Mouse (Mus musculus) spleen, embryonic (tissue): ENCODE measurements around the gene Ubald2.
"Not testable (repeated sequence)": the region's sequence is repeated elsewhere in the genome, so short reads cannot be mapped to it uniquely, and the experiment has no call there.

ENCODE experiments used
- CTCF ChIA-PET: fragments of 350-600 bp; sonication (Branson Sonifier 250); formaldehyde crosslinking; loops from one replicate; lab custom pipeline; 2022; lab: Charles Lee

Gene Ubald2

DNA sequence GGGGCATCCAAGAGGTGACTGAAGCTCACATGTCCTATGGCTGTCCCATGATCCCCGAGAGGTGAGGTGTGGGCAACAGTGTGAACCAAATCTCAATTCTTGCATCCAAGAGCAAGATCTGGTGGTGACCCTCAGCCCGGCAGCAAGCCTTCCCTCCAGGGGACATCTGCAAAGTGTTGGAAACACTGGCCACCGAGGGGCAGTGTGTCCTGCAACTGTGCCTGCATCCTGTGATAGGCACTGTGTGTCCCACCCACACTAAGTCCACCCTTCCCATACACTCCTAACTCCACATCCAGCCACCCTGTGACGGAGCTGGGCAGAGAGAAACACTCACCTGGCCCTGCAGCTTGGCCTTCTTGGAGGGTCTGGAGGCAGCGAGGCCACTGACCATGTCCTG is 13.9 kb downstream of the Ubald2 start:
- CTCF ChIA-PET, result no interaction called here

DNA sequence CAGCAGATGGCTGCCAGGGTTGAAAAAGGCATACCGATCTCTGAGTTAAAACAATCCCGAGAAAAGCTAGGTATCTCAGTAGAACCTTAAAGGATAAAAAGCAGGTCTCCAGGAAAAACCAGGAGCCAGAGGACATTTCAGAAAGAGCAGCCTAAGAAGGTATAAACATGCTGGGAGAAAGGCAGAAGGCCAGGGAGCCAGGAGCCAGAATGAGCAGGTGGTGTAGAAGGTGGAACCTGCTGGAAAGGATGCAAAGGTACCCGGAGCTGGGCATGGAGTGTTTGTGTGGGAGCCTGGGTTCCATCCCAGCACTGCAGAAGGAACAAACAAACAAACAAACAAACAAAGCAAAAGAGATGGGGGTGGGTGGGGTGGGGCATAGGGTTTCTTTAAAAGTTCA is 15.4 kb downstream of the Ubald2 start:
- CTCF ChIA-PET, result interaction anchor here (0.6 kb wide), 2 partner anchors 127 to 281 kb away, joined by 4 to 19 read pairs; no protein-coding TSS in a partner anchor

DNA sequence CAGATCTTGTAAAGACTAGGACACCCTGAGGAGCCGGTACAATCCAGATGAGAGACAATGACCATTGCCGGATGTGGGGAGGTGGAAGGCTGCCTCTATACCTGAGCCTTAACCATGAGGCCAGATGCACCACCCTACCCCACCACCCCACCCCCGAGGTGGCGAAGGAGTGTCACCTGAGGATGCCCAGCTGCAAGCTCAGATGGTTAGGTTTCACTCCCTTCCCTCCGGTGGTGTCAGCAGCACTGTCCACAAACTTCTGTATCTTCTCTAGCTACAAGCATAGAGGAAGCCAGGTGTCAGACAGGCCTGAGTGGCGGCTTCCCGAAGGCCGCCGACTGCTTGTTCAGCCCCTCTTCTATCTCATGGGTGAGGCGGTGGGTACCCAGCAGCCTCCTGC is 20.0 kb downstream of the Ubald2 start:
- CTCF ChIA-PET, result no interaction called here

DNA sequence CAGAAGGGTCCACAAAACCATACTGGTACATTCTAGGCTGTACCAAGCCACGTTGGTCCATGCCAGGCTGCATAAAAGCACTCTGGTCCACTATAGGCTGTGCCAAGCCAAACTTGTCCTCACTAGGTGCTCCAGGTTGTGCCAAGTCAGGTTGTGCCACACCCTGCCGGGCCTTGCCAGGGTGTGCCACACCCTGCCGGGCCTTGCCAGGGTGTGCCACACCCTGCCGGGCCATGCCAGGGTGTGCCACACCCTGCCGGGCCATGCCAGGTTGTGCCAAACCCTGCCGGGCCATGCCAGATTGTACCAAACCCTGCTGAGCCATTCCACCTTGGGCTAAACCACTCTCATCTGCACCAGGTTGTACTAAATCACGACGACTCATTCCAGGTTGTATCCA is 22.3 kb downstream of the Ubald2 start:
- CTCF ChIA-PET, result no interaction called here

DNA sequence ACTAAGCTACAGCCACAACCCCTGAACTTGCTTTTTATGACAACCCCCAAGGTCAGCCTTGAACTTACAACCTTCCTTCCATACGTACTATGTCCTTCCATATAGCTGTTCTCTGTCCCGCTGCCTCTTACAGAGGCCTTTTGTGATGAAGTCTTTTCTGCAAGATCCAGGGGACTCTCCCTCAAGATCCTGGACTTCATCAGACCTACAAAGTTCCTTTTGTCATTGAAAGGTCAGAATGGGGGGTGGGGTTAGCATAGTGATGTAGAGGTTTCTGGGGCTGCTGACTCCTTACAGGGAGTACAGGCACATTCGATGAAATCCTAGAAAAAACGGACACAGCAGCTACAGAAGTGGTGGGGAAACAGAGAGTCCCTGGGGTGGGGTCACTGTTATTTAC is 25.9 kb downstream of the Ubald2 start:
- CTCF ChIA-PET, result no interaction called here

DNA sequence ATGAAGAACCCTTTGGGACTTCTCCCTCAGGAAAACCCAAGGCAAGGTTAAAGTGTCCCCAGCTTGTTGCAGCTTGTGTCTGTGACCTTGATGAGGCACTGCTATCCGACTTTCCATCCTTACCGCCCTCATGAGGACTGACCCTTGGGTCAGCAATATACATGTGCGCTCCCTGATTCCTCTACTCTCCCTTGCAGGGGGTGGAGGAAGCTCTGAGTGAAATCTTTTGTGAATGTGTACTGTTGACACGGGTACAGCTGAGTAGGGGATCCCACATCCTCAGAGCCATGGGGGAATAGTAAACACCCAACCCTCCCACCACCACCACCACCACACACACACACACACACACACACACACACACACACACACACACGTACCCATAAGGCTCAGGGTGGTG is 29.4 kb downstream of the Ubald2 start:
- CTCF ChIA-PET, result interaction anchor here (0.6 to 1.0 kb wide), 3 partner anchors 68 to 319 kb away, joined by 3 to 4 read pairs (median 4); no protein-coding TSS in a partner anchor

DNA sequence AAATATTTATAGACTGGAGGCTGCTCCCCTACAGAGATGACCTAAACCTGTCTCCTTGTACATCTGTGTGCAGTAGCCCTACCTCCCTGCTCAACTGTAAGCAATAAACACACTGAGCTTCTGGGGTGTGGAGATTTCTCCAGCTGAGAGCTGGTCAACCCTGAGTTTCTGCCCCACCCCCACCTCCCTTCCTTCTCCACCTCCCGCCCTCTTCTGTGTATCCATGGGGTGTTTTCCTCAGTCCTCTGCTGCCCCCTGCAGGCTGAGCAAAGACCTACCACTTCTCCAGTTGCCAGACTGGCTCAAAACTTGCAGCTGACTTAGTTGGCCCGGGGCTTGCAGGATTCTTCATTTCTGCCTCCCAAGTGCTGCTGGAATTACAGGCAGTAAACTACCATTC is 29.9 kb downstream of the Ubald2 start:
- CTCF ChIA-PET, result interaction anchor here (0.6 to 1.2 kb wide), 5 partner anchors 61 to 320 kb away, joined by 3 to 4 read pairs (median 3); partner anchors contain the start of gene Exoc7

DNA sequence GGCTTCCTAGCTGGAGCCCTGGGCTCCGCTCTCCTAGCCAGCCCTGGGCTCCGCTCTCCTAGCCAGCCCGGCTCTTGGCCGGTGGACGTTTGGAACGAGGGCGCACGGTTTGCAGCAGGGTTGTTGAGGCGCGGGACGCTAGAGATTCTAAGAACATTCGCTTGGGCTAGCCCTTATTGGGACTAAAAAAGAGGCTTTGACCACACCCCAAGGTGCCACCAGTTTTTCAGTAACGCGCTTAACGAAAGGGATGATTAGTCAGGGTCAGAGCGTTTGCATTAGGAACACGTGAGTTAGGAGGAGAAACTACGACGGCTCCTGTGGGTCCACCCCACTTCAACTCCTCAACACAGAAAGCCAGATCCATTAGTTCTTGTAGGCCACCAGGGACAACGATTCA is 32.2 kb downstream of the Ubald2 start, which contains the start of gene Qrich2:
Qrich2 (minus strand) TSS at position 101 of the 400 bp plus-strand sequence.
- CTCF ChIA-PET, result interaction anchor here (0.6 kb wide), 1 partner anchor 147 kb away, joined by 6 read pairs; no protein-coding TSS in a partner anchor

DNA sequence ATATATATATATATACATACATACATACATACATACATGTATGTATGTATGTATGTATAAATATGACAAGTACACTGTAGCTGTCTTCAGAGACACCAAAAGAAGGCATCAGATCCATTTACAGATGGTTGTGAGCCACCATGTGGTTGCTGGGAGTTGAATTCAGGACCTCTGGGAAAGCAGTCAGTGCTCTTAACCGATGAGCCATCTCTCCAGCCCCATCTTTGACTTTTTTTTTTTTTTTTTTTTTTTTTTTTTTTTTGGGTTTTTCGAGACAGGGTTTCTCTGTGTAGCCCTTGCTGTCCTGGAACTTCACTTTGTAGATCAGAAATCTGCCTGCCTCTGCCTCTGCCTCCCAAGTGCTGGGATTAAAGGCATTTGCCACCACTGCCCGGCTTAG is 34.4 kb downstream of the Ubald2 start:
- CTCF ChIA-PET, result not testable (repeated sequence)

DNA sequence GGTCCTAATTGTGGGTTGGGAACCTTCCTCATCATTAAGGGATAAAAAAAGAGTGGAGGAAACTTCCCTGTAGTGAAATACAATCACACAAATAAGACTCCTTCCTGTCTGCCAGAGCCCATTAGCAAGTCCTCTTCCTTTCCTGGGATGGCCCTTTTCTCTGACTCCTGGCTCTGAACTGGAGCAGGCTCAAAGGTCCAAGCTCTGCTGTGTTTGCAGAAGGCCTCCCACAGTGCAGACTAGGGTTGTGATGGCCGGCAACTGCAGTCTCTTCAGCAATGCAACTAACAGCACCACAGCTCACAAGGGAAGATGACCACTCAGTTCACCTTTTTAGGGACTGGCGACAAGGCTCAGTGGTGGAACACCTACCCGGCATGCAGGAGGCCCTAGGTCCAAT is 36.4 kb downstream of the Ubald2 start:
- CTCF ChIA-PET, result no interaction called here

DNA sequence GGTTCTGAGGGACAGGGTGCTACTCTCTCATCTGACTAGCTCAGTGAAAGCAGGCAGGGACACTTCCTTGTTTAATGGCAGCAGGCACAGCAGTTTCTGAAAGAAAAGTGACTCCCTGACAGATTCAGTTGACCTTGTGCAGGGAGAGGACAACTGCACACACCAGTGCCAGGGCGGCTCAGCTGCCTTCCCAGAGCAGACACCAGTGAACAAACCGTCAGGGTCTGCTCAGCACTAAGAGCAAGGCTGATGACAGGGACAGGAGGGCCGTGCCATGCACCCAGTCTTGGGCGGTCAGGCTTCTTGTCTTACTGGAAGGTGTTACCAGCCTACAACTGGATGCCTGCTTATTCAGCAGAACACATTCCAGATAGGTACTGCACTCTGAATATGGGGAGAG is 37.0 kb downstream of the Ubald2 start:
- CTCF ChIA-PET, result no interaction called here

DNA sequence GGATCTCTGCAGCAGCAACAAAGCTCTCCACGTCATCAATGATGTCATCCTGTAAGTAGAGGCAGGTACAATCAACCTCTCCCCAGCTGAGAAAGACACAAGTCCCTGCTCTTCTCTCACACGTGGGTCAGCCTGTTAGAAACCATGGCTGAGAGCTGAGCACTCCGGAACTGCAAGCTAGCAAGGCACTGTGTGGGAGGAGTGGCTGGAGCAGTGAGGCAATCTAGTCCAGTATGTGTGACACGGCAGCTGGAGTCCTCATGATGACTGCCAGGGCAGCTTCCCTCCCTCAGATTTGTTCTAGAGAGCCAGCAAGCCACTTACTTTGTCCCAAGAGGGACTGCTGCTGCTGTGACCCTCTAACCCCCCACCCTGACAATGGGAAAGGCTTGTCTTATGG is 38.4 kb downstream of the Ubald2 start:
- CTCF ChIA-PET, result no interaction called here

DNA sequence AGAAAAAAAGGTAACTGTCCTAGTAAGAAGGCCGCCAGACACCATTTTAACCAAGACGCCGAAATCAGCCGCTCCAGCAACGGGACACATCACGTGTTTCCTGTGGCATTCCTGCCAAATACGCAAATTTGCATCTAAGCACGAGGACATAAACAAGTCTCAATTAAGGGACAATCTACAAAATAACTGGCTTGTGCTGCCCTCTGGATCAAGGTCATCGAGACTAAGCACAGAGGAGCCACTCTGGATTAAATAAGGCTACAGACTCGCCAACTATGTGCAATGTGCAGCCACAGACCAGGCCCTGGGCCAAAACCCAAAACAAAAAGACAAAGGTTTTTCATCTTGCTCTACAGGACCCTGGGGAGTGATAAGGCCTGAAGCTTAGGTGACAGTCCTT is 42.1 kb downstream of the Ubald2 start:
- CTCF ChIA-PET, result no interaction called here

DNA sequence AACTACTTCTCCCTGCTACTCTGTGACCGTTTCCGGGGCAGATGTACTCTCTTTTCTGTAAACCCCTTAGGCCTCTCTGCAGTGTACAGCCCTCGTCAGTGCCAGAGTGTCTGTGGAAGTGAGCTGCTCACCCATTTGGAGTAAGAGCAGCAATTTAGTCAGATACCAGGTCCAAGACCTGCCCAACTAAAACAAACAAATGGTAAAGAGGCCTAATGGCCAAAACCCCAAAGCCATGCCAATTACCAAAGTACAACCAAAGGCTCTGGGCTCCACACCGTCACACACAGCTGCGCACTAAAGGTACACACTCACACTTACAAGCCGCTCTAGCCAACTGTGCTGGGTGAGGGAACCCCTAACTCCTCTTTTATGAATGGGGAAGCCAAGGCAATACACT is 42.8 kb downstream of the Ubald2 start:
- CTCF ChIA-PET, result no interaction called here

DNA sequence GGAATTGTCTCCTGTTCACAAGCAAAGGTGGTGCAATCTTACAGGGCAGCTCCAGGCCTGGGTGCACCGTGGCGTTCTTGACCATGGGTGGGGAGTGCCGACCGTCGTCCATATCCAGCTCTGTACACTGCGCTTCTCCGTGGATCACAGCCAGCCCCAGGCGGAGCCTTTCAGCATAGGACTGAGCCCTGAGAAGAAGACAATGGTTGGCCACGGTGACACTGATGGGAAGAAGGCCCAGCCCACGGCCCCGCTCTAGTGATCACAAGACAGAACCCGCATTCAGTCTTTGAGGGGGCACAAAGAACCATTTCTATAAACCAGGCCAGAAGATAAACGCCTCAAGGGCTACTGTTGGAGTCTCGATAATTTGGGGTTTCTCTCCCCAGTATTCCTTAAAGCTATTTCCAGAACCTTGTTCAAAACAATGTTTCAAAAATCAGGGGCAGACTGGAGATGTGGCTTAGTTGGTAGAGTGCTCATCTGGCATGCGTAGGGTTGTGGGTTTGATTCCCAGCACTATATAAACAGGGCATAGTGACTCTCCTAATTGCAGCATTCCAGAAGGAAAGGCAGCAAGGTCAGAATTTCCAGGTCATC is 43.4 kb downstream of the Ubald2 start:
- CTCF ChIA-PET, result interaction anchor here (0.5 kb wide), 1 partner anchor 301 kb away, joined by 4 read pairs; no protein-coding TSS in a partner anchor

DNA sequence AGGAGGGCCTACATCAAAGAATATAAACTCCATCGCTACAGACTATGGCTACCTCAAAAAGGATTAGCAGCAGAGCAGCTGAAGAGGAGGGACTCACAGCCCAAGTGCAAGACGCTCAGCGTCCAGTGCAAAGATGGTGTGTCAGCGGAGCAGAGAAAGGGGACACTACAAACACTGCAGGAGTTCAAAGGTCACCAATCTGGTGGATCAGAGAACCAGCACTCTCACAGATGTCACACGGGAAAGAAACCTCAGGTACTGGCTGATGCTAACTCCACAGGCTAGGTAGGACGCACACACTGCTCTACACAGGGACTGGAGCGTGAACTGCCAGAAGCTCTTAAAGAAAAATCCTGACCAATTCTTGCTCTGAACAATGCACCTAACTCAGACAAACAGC is 45.1 kb downstream of the Ubald2 start:
- CTCF ChIA-PET, result no interaction called here

DNA sequence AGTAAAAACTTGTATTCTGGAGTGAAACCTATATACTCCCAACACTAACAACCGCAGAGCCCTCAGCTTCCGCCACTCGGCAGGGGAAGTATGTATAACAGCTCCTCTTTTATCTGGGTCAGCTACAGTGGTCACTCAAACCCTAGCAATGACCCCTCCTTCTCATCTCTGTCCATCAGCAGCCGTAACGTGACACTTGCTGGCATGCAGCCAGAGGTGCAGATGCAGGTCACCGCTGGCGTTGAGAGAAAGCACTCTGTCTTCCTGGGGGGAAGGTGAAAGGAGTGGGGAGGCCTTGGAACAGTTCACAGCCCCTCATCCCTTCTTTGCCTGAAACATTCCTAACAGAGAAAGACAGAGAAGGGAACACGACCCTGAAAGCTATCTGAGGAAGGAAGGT is 45.9 kb downstream of the Ubald2 start:
- CTCF ChIA-PET, result no interaction called here

DNA sequence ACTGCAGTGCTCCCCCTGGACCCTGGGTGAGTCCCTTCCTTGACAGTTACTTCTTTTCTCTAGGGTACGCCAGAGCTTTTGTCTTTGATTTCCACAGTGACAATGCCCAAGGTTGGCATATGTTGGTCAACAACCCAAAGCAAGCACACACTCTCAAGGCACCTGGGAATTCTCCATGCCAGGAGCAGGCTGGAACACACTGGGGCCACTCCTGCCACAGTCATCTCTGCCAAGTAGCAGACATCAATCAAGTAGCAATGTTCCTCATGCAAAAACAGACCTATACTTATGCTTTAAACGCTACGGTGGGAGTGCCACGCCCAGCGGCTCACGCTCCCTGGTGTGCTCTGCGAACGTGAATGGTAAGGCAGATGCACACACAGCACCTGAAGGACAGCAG is 47.1 kb downstream of the Ubald2 start:
- CTCF ChIA-PET, result interaction anchor here (0.6 kb wide), 1 partner anchor 112 kb away, joined by 16 read pairs; no protein-coding TSS in a partner anchor

DNA sequence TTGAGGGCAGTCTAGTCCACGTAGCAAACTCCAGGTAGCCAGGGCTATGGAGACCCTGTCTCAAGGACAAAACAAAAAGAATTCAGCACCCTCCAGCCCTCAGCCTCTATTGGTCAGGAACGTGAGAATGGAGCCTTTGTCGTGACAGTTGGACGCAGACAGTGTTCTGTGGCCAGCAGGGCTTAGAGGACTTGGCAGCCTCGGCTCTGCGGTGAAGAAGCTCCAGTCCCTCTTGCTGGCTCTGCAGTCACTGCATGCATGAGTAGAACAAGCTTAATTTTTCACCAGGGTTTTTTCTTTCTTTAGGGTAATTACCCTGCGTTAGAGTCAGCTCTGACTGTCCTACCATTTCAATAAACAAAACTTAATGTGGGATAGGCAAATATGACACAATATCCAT is 47.9 kb downstream of the Ubald2 start:
- CTCF ChIA-PET, result no interaction called here

DNA sequence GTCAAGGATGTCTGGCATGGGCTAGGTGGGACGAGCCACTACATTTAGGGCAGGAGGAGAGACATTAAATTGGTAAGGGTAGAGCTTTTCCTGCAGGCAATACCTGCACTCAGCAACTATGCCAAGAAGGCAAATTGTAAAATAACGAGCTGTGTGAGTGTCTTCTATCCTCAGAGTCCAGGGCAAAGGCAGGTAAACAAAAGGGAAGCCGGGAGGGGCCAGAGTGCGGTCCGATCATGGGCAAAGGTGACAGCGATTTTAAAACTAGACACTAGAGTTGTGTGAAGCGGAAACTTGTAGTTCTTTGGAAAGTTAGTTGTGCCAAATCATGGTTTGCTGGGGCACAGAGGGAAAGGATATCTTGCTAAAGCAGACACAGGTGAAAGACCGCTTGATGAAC is 50.4 kb downstream of the Ubald2 start:
- CTCF ChIA-PET, result interaction anchor here (0.6 kb wide), 1 partner anchor 46 kb away, joined by 6 read pairs; no protein-coding TSS in a partner anchor

DNA sequence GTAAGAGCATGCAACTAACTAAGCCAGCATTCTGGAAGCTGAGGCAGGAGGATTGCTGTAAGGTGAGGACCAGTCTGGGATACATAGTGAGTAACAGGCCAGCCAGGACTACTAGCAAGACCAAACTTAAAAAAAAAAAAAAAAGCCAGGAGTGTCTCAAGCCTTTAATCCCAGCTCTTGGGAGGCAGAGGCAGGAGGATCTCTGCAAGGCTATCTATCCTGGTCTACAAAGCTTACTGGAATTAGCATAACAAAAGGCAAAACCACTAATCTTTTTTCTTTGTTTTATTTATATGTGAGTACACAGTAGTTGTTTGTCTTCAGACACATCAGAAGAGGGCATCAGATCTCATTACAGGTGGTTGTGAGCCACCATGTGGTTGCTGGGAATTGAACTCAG is 54.3 kb downstream of the Ubald2 start:
- CTCF ChIA-PET, result interaction anchor here (0.6 kb wide), 2 partner anchors 124 to 321 kb away, joined by 3 read pairs; no protein-coding TSS in a partner anchor
